Mouse (Mus musculus) limb, embryonic 12.5 days (tissue): ENCODE measurements at regions not wholly inside any gene's neighbourhood (a gene's known extent, or its start where the extent isn't known, plus 50 kb on each side); places are given as distances from the start of the nearest gene placed in this dataset.

Experiments
- ATAC-seq: fragments of 200-750 bp; cut with Nextera tagmentation; 2 replicates; pipeline ENCODE4 v1.8.0; 2017; ENCODE audit warnings: low read depth, moderate TSS enrichment; ENCODE audit not compliant: insufficient number of reproducible peaks, insufficient read depth, low FRiP score, low TSS enrichment
- H3K27ac ChIP-seq: fragments of 300-500 bp; sonication (generic); 2 replicates; pipeline ENCODE4 v1.5.1; 2016; ENCODE audit warnings: mild to moderate bottlenecking, moderate library complexity
- H3K27me3 ChIP-seq: fragments of 300-500 bp; sonication (generic); 2 replicates; pipeline ENCODE4 v1.6.1; 2016; ENCODE audit warnings: mild to moderate bottlenecking, moderate library complexity
- H3K36me3 ChIP-seq: fragments of 300-500 bp; sonication (generic); 2 replicates; pipeline ENCODE4 v1.6.1; 2016; ENCODE audit warnings: mild to moderate bottlenecking, moderate library complexity
- H3K4me1 ChIP-seq: fragments of 300-500 bp; sonication (generic); replicated peaks from 2 replicates; pipeline ENCODE4 v1.6.1; 2016
- H3K4me2 ChIP-seq: fragments of 300-500 bp; sonication (generic); 2 replicates; pipeline ENCODE4 v1.6.1; 2016; ENCODE audit warnings: mild to moderate bottlenecking, moderate library complexity
- H3K4me3 ChIP-seq: fragments of 300-500 bp; sonication (generic); replicated peaks from 2 replicates; pipeline ENCODE4 v1.5.1; 2016; ENCODE audit warnings: mild to moderate bottlenecking
- H3K9ac ChIP-seq: fragments of 300-500 bp; sonication (generic); replicated peaks from 2 replicates; pipeline ENCODE4 v1.6.1; 2016; ENCODE audit warnings: mild to moderate bottlenecking, moderate library complexity
- H3K9me3 ChIP-seq: fragments of 300-500 bp; sonication (generic); 2 replicates; pipeline ENCODE4 v1.6.1; 2016; ENCODE audit warnings: mild to moderate bottlenecking, moderate library complexity
- WGBS: fragments of 180-500 bp; shearing (Covaris S2); methylation state at CpG from one replicate; pipeline ENCODE4 v1.1.7; 2016; 5-methylcytosine and 5-hydroxymethylcytosine counted together

- Histone ChIP-seq H3K4me1 (peaks cover 21% of the 10 kb centered on the region), H3K27me3 (peaks cover 6% of the 10 kb centered on the region; the same call in 1 of the 2 replicates), H3K4me2 (no peak overlapping the region), H3K9ac (no peak overlapping the region), H3K27ac (no peak overlapping the region), H3K9me3 (no peaks in the 10 kb centered on the region), H3K36me3 (no peaks in the 10 kb centered on the region), H3K4me3 (no peak overlapping the region)
- no peak for ATAC-seq
- 84% methylated on average over 11 of the region's 11 CpGs for WGBS
Observed at GRCm38 (mm10) chr9:115388361-115388759, 78.1 kb upstream of the Stt3b start.

DNA sequence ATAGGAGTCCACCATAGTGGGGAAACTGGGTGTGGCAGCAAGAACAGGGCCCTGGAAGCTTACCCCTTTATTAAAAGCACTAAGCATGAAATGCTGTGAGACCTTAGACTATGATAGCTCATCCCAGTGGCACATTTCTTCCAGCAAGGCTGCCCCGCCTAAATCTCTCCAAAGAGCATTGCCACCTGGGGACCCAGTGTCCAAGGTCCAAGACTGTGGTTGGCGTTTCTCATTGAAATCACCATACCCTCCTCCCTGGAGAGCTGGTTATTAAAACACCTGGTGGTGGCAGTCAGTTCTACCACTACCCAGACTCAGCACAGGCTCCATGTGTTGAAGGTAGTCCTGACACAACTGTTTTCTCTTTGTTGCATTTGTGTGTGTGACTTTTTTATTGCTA is 78.9 kb upstream of the Stt3b start:
- 83% methylated on average over 2 of the region's 2 CpGs for WGBS
- Histone ChIP-seq H3K36me3 (no peaks in the 10 kb centered on the region), H3K9me3 (no peaks in the 10 kb centered on the region), H3K9ac (no peak overlapping the region), H3K4me1 (peaks cover 21% of the 10 kb centered on the region), H3K27me3 (peaks cover 6% of the 10 kb centered on the region; the same call in 1 of the 2 replicates), H3K4me3 (no peak overlapping the region), H3K4me2 (no peak overlapping the region), H3K27ac (no peak overlapping the region)
- no peak for ATAC-seq

- ATAC-seq = peak; percentile 88
- Histone ChIP-seq H3K9ac (0 out of 2 replicates have a peak overlapping the region, but pooled peaks have one; percentile 19), H3K9me3 (no peaks in the 10 kb centered on the region), H3K27me3 (peaks cover 6% of the 10 kb centered on the region; the same call in 1 of the 2 replicates), H3K27ac (peak overlapping the region; percentile 76), H3K36me3 (no peaks in the 10 kb centered on the region), H3K4me2 (peak overlapping the region; percentile 42), H3K4me1 (peaks cover 31% of the 10 kb centered on the region), H3K4me3 (no peak overlapping the region; the same call in 1 of the 2 replicates)
- WGBS = 5% methylated on average over 11 of the region's 11 CpGs
Observed at GRCm38 (mm10) chr9:115390880-115391281, 80.7 kb upstream of the Stt3b start.

DNA sequence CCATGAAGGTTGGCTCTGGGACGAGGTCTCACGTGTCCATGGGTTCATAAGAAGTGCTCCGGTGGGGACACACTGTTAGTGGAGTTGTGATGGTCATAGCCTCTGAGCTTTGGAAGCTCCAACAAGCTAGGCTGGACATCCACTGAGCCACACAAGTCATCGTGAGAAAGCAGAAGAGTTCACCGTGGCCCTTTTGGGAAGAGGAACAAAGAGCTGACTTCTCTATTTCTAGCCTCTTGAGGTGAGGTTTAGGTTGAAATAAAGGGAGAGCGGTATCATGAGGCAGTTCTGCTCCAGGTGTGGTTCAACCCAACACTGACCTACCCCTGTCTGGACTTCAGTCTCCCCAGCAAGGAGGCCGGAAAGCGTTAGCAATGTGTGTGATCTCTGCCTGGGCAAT is 85.3 kb upstream of the Stt3b start:
- Histone ChIP-seq H3K4me1 (peaks cover 28% of the 10 kb centered on the region), H3K4me3 (no peak overlapping the region), H3K9me3 (peaks cover 7% of the 10 kb centered on the region; the same call in 1 of the 2 replicates), H3K4me2 (no peak overlapping the region), H3K27ac (no peak overlapping the region), H3K36me3 (no peaks in the 10 kb centered on the region), H3K27me3 (peaks cover 3% of the 10 kb centered on the region; the same call in 1 of the 2 replicates), H3K9ac (no peak overlapping the region)
- ATAC-seq = no peak
- WGBS = 88% methylated on average over 8 of the region's 8 CpGs

DNA sequence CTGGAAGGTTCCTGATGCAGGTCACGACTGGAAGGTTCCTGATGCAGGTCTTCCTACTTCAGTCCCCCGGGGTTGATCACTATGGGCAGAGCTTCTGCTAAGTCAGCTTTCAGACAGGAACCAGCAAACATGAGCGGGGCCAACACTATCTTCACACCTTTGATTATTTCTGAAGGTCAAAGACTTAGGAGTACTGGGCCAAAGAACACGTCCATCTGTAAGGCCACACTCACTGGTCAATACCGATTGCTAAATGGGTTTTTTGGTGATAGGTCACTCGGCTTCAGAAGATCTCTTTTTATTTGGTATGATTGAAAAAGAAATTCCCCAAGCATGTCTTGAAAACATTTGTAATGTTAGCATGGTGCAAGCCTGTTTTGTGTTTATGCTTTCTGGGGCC is 90.2 kb upstream of the Stt3b start:
- Histone ChIP-seq H3K4me1 (peaks cover 12% of the 10 kb centered on the region), H3K27ac (no peak overlapping the region), H3K4me3 (no peak overlapping the region), H3K4me2 (no peak overlapping the region), H3K36me3 (no peaks in the 10 kb centered on the region), H3K9me3 (peaks cover 7% of the 10 kb centered on the region; the same call in 1 of the 2 replicates), H3K9ac (no peak overlapping the region), H3K27me3 (no peaks in the 10 kb centered on the region)
- WGBS = 93% methylated on average over 6 of the region's 6 CpGs
- no peak for ATAC-seq

GRCm38 (mm10) chr9:115401405-115402151 is 91.4 kb upstream of the Stt3b start:
- H3K9ac ChIP-seq = no peak overlapping the region
- no peak overlapping the region for H3K4me2 ChIP-seq
- 0 out of 2 replicates have a peak, but pooled peaks have one; percentile 69 for ATAC-seq
- H3K9me3 ChIP-seq = peaks cover 7% of the 10 kb centered on the region; the same call in 1 of the 2 replicates
- 0 out of 2 replicates have a peak overlapping the region, but pooled peaks have one; percentile 41 for H3K27ac ChIP-seq
- H3K27me3 ChIP-seq = no peaks in the 10 kb centered on the region
- no peak overlapping the region for H3K4me3 ChIP-seq
- WGBS = 31% methylated on average over 13 of the region's 13 CpGs
- H3K36me3 ChIP-seq = no peaks in the 10 kb centered on the region
- peaks cover 11% of the 10 kb centered on the region for H3K4me1 ChIP-seq

DNA sequence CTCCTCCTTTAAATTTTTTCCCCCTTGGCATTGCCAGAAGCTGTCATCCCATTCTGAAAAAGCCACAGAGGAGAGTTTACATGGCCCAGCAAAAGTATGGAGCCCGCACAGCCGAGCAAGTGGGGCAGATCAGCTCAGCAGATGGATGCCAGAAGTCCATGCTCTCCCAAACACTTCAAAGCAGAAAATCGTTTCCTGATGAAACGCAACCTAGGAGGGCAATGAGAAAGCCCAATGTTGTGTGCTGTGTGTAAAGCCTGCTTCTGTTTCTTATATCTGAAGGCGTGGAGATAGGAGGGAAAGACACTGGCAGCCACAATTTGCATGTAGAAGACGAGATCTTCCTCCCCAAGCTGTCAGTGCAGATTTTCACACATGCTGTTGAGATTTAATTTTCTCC is 92.4 kb upstream of the Stt3b start:
- no peaks in the 10 kb centered on the region for H3K36me3 ChIP-seq
- H3K9ac ChIP-seq = no peak overlapping the region
- H3K27me3 ChIP-seq = no peaks in the 10 kb centered on the region
- 40% methylated on average over 6 of the region's 6 CpGs for WGBS
- H3K9me3 ChIP-seq = peaks cover 7% of the 10 kb centered on the region; the same call in 1 of the 2 replicates
- H3K27ac ChIP-seq = 0 out of 2 replicates have a peak overlapping the region, but pooled peaks have one; percentile 29
- H3K4me3 ChIP-seq = no peak overlapping the region
- peaks cover 11% of the 10 kb centered on the region for H3K4me1 ChIP-seq
- no peak for ATAC-seq
- no peak overlapping the region for H3K4me2 ChIP-seq

- Histone ChIP-seq H3K9me3 (peaks cover under 1% of the 10 kb centered on the region; the same call in 1 of the 2 replicates), H3K4me3 (no peak overlapping the region), H3K27ac (no peak overlapping the region), H3K9ac (no peak overlapping the region), H3K4me2 (no peak overlapping the region), H3K4me1 (peaks cover 11% of the 10 kb centered on the region), H3K27me3 (no peaks in the 10 kb centered on the region), H3K36me3 (no peaks in the 10 kb centered on the region)
- WGBS = 88% methylated on average over 7 of the region's 7 CpGs
- no peak for ATAC-seq
Observed at GRCm38 (mm10) chr9:115403354-115403968, 93.2 kb upstream of the Stt3b start.

GRCm38 (mm10) chr9:115407901-115408470 is 97.8 kb upstream of the Stt3b start:
- Histone ChIP-seq H3K36me3 (no peaks in the 10 kb centered on the region), H3K27me3 (no peaks in the 10 kb centered on the region), H3K27ac (no peak overlapping the region), H3K9ac (no peak overlapping the region), H3K4me1 (peaks cover 19% of the 10 kb centered on the region), H3K4me2 (no peak overlapping the region), H3K9me3 (no peaks in the 10 kb centered on the region), H3K4me3 (no peak overlapping the region)
- 94% methylated on average over 21 of the region's 21 CpGs for WGBS
- ATAC-seq = no peak

DNA sequence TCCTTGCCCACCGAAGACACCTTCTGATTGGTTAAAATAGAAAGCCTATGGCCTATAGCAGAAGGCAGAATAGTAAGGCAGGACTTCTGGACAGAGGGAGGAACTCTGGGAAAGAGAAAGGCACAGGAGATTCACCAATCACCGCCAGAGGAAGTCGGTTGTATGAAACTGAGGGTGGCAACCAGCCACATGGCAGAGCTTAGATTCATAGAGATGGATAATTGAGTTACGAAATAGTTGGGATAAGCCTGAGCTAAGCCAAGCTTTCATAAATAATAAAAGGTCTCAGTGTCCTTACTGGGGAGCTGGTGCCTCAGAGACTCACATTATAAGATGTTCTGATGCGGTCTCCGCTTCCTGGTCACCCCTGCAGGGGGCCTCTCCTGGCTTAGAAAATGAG is 98.7 kb upstream of the Stt3b start:
- H3K36me3 ChIP-seq = no peaks in the 10 kb centered on the region
- H3K27ac ChIP-seq = no peak overlapping the region
- H3K9me3 ChIP-seq = no peaks in the 10 kb centered on the region
- 81% methylated on average over 6 of the region's 6 CpGs for WGBS
- H3K4me1 ChIP-seq = peaks cover 19% of the 10 kb centered on the region
- no peak overlapping the region for H3K4me2 ChIP-seq
- no peak overlapping the region for H3K9ac ChIP-seq
- no peak overlapping the region for H3K4me3 ChIP-seq
- ATAC-seq = no peak
- H3K27me3 ChIP-seq = no peaks in the 10 kb centered on the region

GRCm38 (mm10) chr9:115414190-115414589 is 104.0 kb upstream of the Stt3b start:
- ATAC-seq = no peak

More at GRCm38 (mm10) chr9:115414190-115414589, 104.0 kb upstream of the Stt3b start:
- no peaks in the 10 kb centered on the region for H3K27me3 ChIP-seq
- H3K36me3 ChIP-seq = no peaks in the 10 kb centered on the region
- no peak overlapping the region for H3K9ac ChIP-seq
- 84% methylated on average over 4 of the region's 4 CpGs for WGBS
- H3K4me3 ChIP-seq = no peak overlapping the region
- H3K4me1 ChIP-seq = peaks cover 19% of the 10 kb centered on the region
- H3K4me2 ChIP-seq = no peak overlapping the region
- no peak overlapping the region for H3K27ac ChIP-seq
- no peaks in the 10 kb centered on the region for H3K9me3 ChIP-seq
